Mouse (Mus musculus): ENCODE data around the gene Sh3rf3.

GRCm38 (mm10) chr10:58882741-58883140 lies 69.6 kb downstream of the Sh3rf3 start:
- no peak for TF ChIP-seq CTCF (IDR thresholded peaks at IDR 0.05; ENCODE audit: low read depth)
- no peak for TF ChIP-seq EP300 (IDR thresholded peaks at IDR 0.05; ENCODE audit: low read depth)
